Mouse (Mus musculus) spleen, postnatal 14 days (tissue): ENCODE data around the gene Prl8a9.

ENCODE experiments used
- DNase-seq, 2 experiments: peaks; one replicate each; pipeline ENCODE4 v3.0.0; 2021 to 2022; ENCODE audit warnings: low spot score in 2 of 2

The Prl8a9 gene

DNA sequence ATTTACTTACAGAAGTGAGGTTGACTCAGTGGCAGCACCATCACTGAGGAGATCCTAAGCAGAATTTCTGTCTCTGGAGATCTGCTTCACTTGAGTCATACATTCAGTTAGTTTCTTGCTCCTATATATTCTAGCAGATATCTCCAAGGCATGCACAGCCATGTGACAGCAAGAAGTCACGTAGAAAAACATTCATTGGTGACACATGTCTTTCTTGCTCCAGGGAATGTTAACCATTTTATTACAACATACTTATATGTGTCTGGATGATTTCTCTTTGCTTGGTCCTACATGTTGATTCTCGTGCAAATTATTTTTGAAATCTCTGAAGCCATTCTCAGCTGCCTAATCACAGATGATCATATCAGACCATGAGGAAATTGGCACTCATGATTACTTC lies at the start of gene Prl8a9:
TSS of gene Prl8a9 (minus strand) at position 101 of the 400 bp plus-strand sequence.
- no peak for DNase-seq

GRCm38 (mm10) chr13:27610482-27610881 lies 46.1 kb upstream of the Prl8a9 start, which contains the start of gene Prl7b1:
Gene Prl7b1 (minus strand): TSS chr13:27610582.
- DNase-seq = no peak

GRCm38 (mm10) chr13:27582071-27582470 lies 17.7 kb upstream of the Prl8a9 start, which contains the start of gene Prl8a1:
Gene Prl8a1 (minus strand): TSS chr13:27582171.
- DNase-seq = no peak

DNA sequence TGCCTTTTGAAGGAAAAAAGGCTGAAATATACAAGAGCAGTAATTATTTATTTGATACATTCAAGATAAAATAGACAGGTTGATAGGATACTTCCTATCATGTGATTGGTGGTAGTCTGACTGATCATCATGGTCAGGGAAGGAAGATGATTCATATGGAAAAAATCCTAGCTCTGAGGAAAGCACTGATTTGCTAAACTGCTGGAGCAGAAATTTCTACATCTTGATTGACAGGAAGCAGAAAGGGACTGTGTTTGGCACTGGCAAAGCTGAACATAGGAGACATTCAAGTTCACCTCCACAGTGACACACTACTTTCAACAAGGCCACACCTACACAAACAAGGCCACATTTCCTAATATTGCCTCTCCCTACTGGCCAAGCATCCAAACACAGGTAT lies 11.1 kb downstream of the Prl8a9 start:
- no peak for DNase-seq

DNA sequence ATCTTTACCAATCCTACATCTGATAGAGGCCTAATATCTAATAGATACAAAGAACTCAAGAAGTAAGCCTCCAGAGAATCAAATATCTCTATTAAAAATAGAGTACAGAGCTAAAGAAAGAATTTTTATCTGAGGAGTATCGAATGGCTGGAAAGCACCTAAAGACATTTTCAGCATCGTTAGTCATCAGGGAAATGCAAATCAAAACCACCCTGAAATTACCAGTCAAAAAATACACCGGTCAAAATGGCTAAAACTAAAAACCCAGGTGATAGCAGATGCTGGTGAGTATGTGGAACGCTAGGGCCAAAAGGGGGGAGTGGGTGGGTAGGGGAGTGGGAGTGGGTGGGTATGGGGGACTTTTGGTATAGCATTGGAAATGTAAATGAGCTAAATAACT lies 41.2 kb downstream of the Prl8a9 start:
- no peak for DNase-seq

DNA sequence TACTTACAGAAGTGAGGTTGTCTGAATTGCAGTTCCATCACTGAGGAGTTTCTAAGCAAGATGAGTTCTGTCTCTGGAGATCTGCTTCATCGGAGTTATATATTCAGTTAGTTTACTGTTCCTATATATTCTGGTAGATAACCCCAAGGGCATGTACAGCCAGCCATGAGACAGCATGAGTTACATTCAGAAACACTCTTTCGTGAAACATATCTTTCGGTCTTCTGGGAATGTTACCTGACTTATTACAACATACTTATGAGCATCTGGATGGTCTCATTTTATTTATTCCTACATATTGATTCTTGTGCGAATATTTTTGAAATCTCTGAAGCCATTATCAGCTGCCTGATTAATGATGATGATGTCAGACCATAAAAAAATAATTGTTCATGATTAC lies 51.3 kb downstream of the Prl8a9 start, which contains the start of gene Prl8a8:
TSS of gene Prl8a8 (minus strand) at position 101 of the 400 bp plus-strand sequence.
- DNase-seq = no peak
